Mouse (Mus musculus): ENCODE measurements around the gene Pld6.

DNA sequence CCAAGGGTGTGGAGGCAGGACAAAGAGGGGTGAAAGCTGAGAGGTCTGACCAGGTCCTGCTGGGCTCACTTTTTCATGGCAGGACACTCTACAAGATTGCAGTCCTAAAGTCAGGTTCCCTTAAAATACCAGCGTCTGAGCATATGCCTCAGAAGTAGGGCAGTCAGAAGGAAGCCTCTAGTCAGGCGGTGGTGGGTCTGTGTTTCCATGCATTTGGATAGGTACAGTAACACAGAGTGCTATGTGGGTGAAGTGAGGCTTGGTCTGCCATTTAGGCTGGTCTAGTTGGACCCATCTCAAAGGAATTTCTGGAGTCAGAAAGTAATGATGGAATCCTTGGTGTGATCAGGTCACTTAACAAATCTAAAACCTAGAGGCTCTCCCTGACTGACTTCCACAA lies 18.1 kb downstream of the Pld6 start:
- TF ChIP-seq CTCF (conservative IDR thresholded peaks at IDR 0.05; ENCODE audit: low read length), result no peak
- TF ChIP-seq NANOG (IDR thresholded peaks at IDR 0.05; ENCODE audit: borderline replicate concordance, low read length), result no peak

Measured in E14TG2a.4 (cell line).